Comparison of ENCODE assay signal across 30 mouse cellular contexts in the genomic region with DNA sequence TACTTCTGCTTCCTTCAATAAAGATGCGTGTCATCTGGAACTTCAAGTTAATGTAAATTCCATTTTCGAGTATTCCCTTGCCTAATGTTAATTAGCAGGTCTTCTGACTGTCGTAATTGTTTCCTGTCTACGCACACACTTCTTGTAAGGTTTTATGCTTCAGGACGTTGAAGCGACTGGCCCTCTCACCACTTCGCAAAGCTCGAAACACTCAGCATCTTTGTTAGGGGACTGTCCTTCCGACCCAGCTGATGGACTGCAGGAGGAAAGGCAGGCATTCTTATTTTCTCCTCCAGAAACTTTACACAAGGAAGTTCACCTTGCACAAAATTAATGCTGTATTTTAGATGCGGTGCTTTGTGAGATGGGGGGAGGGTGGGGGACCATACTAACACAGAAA.
"Had no signal": no experiment of that assay in that cellular context is flagged by ENCODE, and none has a peak within 500 bp of the region (broad histone marks: within the 10 kb centered on the region; RNA-seq: fewer than 3 reads in every experiment).

No protein-coding gene starts in this region.

- H3K4me2 ChIP-seq: limb, embryonic 12.5 days; limb, embryonic 13.5 days; limb, embryonic 15.5 days; liver, embryonic 11.5 days; liver, embryonic 12.5 days; liver, embryonic 13.5 days; liver, embryonic 15.5 days; lung, embryonic 14.5 days; lung, embryonic 15.5 days; midbrain, embryonic 12.5 days; midbrain, embryonic 13.5 days; neural tube, embryonic 12.5 days; neural tube, embryonic 13.5 days had no signal

- H3K4me3 ChIP-seq: limb, embryonic 12.5 days; limb, embryonic 13.5 days; limb, embryonic 15.5 days; liver, embryonic 12.5 days; liver, embryonic 13.5 days; liver, embryonic 15.5 days; lung, embryonic 15.5 days; megakaryocyte, embryonic 14.5 days; midbrain, embryonic 10.5 days; midbrain, embryonic 12.5 days; midbrain, embryonic 13.5 days; myocyte; neural tube, embryonic 12.5 days; neural tube, embryonic 13.5 days had no signal

- DNase-seq: left cerebral cortex, postnatal 4 days; liver; liver, embryonic 13.5 days; liver, postnatal 0 days; lung, adult 18-20 months; lung, adult 2 months; lung, embryonic 14.5 days; lung, postnatal 10 days; lung, postnatal 14 days; lung, postnatal 36 days; lung, postnatal 4 days; midbrain, embryonic 14.5 days had no signal

- H3K27ac ChIP-seq: limb, embryonic 12.5 days; limb, embryonic 13.5 days; limb, embryonic 15.5 days; liver, embryonic 12.5 days; liver, embryonic 13.5 days; liver, embryonic 14.5 days; liver, embryonic 15.5 days; lung, embryonic 15.5 days; macrophage; midbrain, embryonic 10.5 days; midbrain, embryonic 12.5 days; midbrain, embryonic 13.5 days; neural tube, embryonic 12.5 days; neural tube, embryonic 13.5 days had no signal

- H3K9me3 ChIP-seq: limb, embryonic 12.5 days; limb, embryonic 13.5 days; limb, embryonic 15.5 days; liver, embryonic 12.5 days; liver, embryonic 13.5 days; liver, embryonic 15.5 days; lung, embryonic 15.5 days; midbrain, embryonic 10.5 days; midbrain, embryonic 12.5 days; midbrain, embryonic 13.5 days; neural tube, embryonic 12.5 days; neural tube, embryonic 13.5 days had no signal

- H3K36me3 ChIP-seq: limb, embryonic 12.5 days; limb, embryonic 13.5 days; limb, embryonic 15.5 days; liver, embryonic 12.5 days; liver, embryonic 13.5 days; liver, embryonic 15.5 days; lung, embryonic 15.5 days; midbrain, embryonic 10.5 days; midbrain, embryonic 12.5 days; midbrain, embryonic 13.5 days; neural tube, embryonic 12.5 days; neural tube, embryonic 13.5 days had no signal

- H3K27me3 ChIP-seq: limb, embryonic 12.5 days; limb, embryonic 13.5 days; limb, embryonic 15.5 days; liver, embryonic 12.5 days; liver, embryonic 13.5 days; liver, embryonic 15.5 days; lung, embryonic 15.5 days; megakaryocyte, embryonic 14.5 days; midbrain, embryonic 12.5 days; midbrain, embryonic 13.5 days; neural tube, embryonic 12.5 days; neural tube, embryonic 13.5 days had no signal

- H3K4me1 ChIP-seq: limb, embryonic 12.5 days; limb, embryonic 13.5 days; limb, embryonic 15.5 days; liver, embryonic 12.5 days; liver, embryonic 13.5 days; liver, embryonic 15.5 days; lung, embryonic 15.5 days; megakaryocyte, embryonic 14.5 days; midbrain, embryonic 10.5 days; midbrain, embryonic 12.5 days; midbrain, embryonic 13.5 days had no signal

- ATAC-seq: liver, embryonic 12.5 days; liver, postnatal 0 days; lung, postnatal 0 days; midbrain, embryonic 13.5 days; midbrain, embryonic 16.5 days had no signal

- H3K9ac ChIP-seq: limb, embryonic 12.5 days; limb, embryonic 13.5 days; limb, embryonic 15.5 days; liver, embryonic 12.5 days; liver, embryonic 13.5 days; liver, embryonic 14.5 days; liver, embryonic 15.5 days; liver, postnatal 0 days; lung, embryonic 14.5 days; lung, embryonic 15.5 days; midbrain, embryonic 12.5 days; midbrain, embryonic 13.5 days; neural tube, embryonic 12.5 days; neural tube, embryonic 13.5 days had no signal
